Mouse (Mus musculus): ENCODE measurements around the gene Il17rd. TPM values are rescaled to one million over a fixed set of nuclear protein-coding genes. Genes with fewer than 3 reads are reported as not detected.

The Il17rd gene
- polyA plus RNA-seq, 1 experiment from 2014 or later, result 3.0 TPM

- WGBS, result 69% methylated on average over 1 of the region's 1 CpGs
- ATAC-seq (ENCODE audit: insufficient read depth, low FRiP score, low read depth), result no peak
- H3K9me3 ChIP-seq, result no peaks in the 10 kb centered on the region
- no peak overlapping the region for H3K4me2 ChIP-seq
- no peak overlapping the region for H3K4me3 ChIP-seq (replicated peaks)
- H3K27me3 ChIP-seq (replicated peaks), result no peaks in the 10 kb centered on the region
- no peak overlapping the region for H3K9ac ChIP-seq
- H3K27ac ChIP-seq, result no peak overlapping the region
- H3K36me3 ChIP-seq, result no peaks in the 10 kb centered on the region
- no peaks in the 10 kb centered on the region for H3K4me1 ChIP-seq
Observed at GRCm38 (mm10) chr14:27130676-27131075, 91.9 kb downstream of the Il17rd start.

- no peaks in the 10 kb centered on the region for H3K27me3 ChIP-seq (replicated peaks)
- H3K9ac ChIP-seq, result no peak overlapping the region
- WGBS, result 82% methylated on average over 1 of the region's 1 CpGs
- no peak for ATAC-seq (ENCODE audit: insufficient read depth, low FRiP score, low read depth)
- H3K9me3 ChIP-seq, result no peaks in the 10 kb centered on the region
- H3K36me3 ChIP-seq, result no peaks in the 10 kb centered on the region
- no peak overlapping the region for H3K4me3 ChIP-seq (replicated peaks)
- H3K4me1 ChIP-seq, result no peaks in the 10 kb centered on the region
- H3K27ac ChIP-seq, result no peak overlapping the region
- H3K4me2 ChIP-seq, result no peak overlapping the region
Observed at GRCm38 (mm10) chr14:27131521-27131920, 92.8 kb downstream of the Il17rd start.

GRCm38 (mm10) chr14:27138891-27139290 lies 100.2 kb downstream of the Il17rd start:
- Histone ChIP-seq H3K36me3 (no peaks in the 10 kb centered on the region), H3K4me3 (replicated peaks) (no peak overlapping the region), H3K9me3 (no peaks in the 10 kb centered on the region), H3K27ac (no peak overlapping the region), H3K4me1 (no peaks in the 10 kb centered on the region), H3K9ac (no peak overlapping the region), H3K27me3 (replicated peaks) (no peaks in the 10 kb centered on the region), H3K4me2 (no peak overlapping the region)
- WGBS, result 87% methylated on average over 9 of the region's 9 CpGs
- ATAC-seq (ENCODE audit: insufficient read depth, low FRiP score, low read depth), result no peak

- Histone ChIP-seq H3K9ac (no peak overlapping the region), H3K4me3 (replicated peaks) (no peak overlapping the region), H3K27me3 (replicated peaks) (no peaks in the 10 kb centered on the region), H3K9me3 (no peaks in the 10 kb centered on the region), H3K4me2 (no peak overlapping the region), H3K27ac (no peak overlapping the region), H3K36me3 (no peaks in the 10 kb centered on the region), H3K4me1 (peaks cover 4% of the 10 kb centered on the region; the same call in 1 of the 2 replicates)
- ATAC-seq (ENCODE audit: insufficient read depth, low FRiP score, low read depth), result no peak
- WGBS, result 88% methylated on average over 3 of the region's 3 CpGs
Observed at GRCm38 (mm10) chr14:27139968-27140367, 101.2 kb downstream of the Il17rd start.

- H3K9ac ChIP-seq, result no peak overlapping the region
- H3K9me3 ChIP-seq, result no peaks in the 10 kb centered on the region
- H3K36me3 ChIP-seq, result no peaks in the 10 kb centered on the region
- no peak overlapping the region for H3K4me3 ChIP-seq (replicated peaks)
- peak overlapping the region; percentile 6; the same call in 1 of the 2 replicates for H3K27ac ChIP-seq
- no peak overlapping the region for H3K4me2 ChIP-seq
- H3K27me3 ChIP-seq (replicated peaks), result no peaks in the 10 kb centered on the region
- H3K4me1 ChIP-seq, result peaks cover 12% of the 10 kb centered on the region; the same call in 1 of the 2 replicates
- ATAC-seq (ENCODE audit: insufficient read depth, low FRiP score, low read depth), result no peak
- WGBS, result 25% methylated on average over 3 of the region's 3 CpGs
Observed at GRCm38 (mm10) chr14:27141486-27141885, 102.7 kb downstream of the Il17rd start.

DNA sequence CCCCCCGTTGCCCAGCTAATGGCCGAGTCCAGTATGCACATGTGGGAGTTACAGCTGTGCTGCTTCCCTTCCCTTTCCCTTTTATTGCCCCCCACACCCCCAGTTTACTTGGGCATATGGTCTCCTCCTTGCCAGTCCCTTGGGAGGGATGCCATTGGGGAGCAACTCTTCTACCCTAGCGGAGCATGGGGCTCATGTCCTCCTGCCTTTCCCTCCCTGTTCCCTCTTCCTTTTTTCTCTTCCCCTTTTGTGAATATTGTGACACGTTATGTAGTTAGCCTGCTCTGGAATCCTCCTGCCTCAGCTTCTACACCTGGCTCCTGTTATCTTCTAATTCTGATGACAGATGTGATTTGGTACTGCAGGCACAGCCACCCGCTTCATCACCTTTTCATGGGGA lies 103.9 kb downstream of the Il17rd start:
- Histone ChIP-seq H3K27me3 (replicated peaks) (no peaks in the 10 kb centered on the region), H3K9me3 (no peaks in the 10 kb centered on the region), H3K9ac (no peak overlapping the region), H3K4me1 (peaks cover 12% of the 10 kb centered on the region; the same call in 1 of the 2 replicates), H3K4me3 (replicated peaks) (no peak overlapping the region), H3K36me3 (no peaks in the 10 kb centered on the region), H3K4me2 (no peak overlapping the region), H3K27ac (no peak overlapping the region)
- 83% methylated on average over 5 of the region's 5 CpGs for WGBS
- no peak for ATAC-seq (ENCODE audit: insufficient read depth, low FRiP score, low read depth)

DNA sequence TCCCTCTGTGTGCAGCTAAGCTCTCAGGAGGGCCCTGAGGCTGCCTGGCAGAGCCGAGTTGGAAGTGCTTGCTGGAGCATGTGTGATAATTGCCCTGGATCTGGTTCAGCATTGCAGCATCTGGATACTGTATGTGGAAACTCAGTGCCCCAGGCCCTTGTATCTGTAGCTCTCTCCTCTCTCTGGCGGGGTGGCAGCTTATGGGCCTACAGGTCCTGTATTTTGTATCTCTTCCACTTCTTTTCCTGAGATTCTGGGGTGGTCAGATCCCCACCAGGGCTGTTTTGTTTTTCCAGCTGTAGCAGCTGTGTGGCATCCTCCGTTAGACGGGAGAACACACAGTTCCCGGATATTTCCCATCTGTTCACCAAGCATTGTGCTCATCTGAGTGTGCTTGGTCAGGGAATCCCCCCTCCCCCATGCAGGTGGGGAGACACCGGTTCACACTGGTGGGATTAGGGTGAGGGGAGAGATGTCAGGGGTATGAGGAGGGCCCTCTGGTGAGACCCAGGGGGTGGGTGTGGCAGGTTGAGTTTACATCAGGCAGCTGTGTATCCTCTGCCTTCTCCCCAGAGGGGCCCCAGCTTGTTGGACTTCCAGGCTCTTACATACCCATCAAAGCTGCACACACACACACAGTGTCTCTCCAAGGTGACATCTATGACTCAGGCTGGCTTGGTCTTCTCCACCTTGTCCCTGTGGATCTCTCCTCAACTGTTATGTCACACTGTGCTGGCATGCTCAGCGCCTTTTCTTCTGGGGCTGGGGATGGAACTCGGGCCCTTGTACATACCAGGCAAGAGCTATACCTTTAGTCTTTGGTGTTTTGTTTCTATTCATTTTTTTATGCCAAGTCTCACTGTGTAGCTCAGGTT lies 106.7 kb downstream of the Il17rd start:
- Histone ChIP-seq H3K27ac (peak overlapping the region; percentile 67), H3K27me3 (replicated peaks) (no peaks in the 10 kb centered on the region), H3K36me3 (no peaks in the 10 kb centered on the region), H3K4me1 (peaks cover 12% of the 10 kb centered on the region; the same call in 1 of the 2 replicates), H3K9me3 (no peaks in the 10 kb centered on the region), H3K4me2 (no peak overlapping the region), H3K9ac (no peak overlapping the region), H3K4me3 (replicated peaks) (no peak overlapping the region)
- WGBS, result 43% methylated on average over 8 of the region's 8 CpGs
- no peak for ATAC-seq (ENCODE audit: insufficient read depth, low FRiP score, low read depth)

- no peak for ATAC-seq (ENCODE audit: insufficient read depth, low FRiP score, low read depth)
- 89% methylated on average over 7 of the region's 7 CpGs for WGBS
Observed at GRCm38 (mm10) chr14:27147726-27148125, 109.0 kb downstream of the Il17rd start.

GRCm38 (mm10) chr14:27149401-27149800 lies 110.7 kb downstream of the Il17rd start:
- H3K4me1 ChIP-seq, result peaks cover 20% of the 10 kb centered on the region

More at GRCm38 (mm10) chr14:27147726-27148125, 109.0 kb downstream of the Il17rd start:
- Histone ChIP-seq H3K4me1 (peaks cover 20% of the 10 kb centered on the region), H3K4me3 (replicated peaks) (no peak overlapping the region), H3K27me3 (replicated peaks) (no peaks in the 10 kb centered on the region), H3K27ac (no peak overlapping the region), H3K9me3 (no peaks in the 10 kb centered on the region), H3K36me3 (no peaks in the 10 kb centered on the region), H3K4me2 (no peak overlapping the region), H3K9ac (no peak overlapping the region)

GRCm38 (mm10) chr14:27150011-27150640 lies 111.4 kb downstream of the Il17rd start:
- Histone ChIP-seq H3K36me3 (no peaks in the 10 kb centered on the region), H3K9me3 (no peaks in the 10 kb centered on the region), H3K4me3 (replicated peaks) (no peak overlapping the region), H3K4me1 (peaks cover 15% of the 10 kb centered on the region), H3K9ac (no peak overlapping the region), H3K4me2 (no peak overlapping the region), H3K27me3 (replicated peaks) (no peaks in the 10 kb centered on the region), H3K27ac (no peak overlapping the region)
- ATAC-seq (ENCODE audit: insufficient read depth, low FRiP score, low read depth), result no peak
- 55% methylated on average over 6 of the region's 6 CpGs for WGBS

More at GRCm38 (mm10) chr14:27149401-27149800, 110.7 kb downstream of the Il17rd start:
- Histone ChIP-seq H3K4me3 (replicated peaks) (no peak overlapping the region), H3K4me2 (no peak overlapping the region), H3K9ac (no peak overlapping the region), H3K27me3 (replicated peaks) (no peaks in the 10 kb centered on the region), H3K27ac (no peak overlapping the region), H3K9me3 (no peaks in the 10 kb centered on the region), H3K36me3 (no peaks in the 10 kb centered on the region)
- 88% methylated on average over 5 of the region's 5 CpGs for WGBS
- ATAC-seq (ENCODE audit: insufficient read depth, low FRiP score, low read depth), result no peak

- WGBS, result 18% methylated on average over 8 of the region's 8 CpGs
- no peak overlapping the region for H3K4me3 ChIP-seq (replicated peaks)
- H3K27me3 ChIP-seq (replicated peaks), result no peaks in the 10 kb centered on the region
- H3K4me2 ChIP-seq, result no peak overlapping the region
- no peaks in the 10 kb centered on the region for H3K9me3 ChIP-seq
- no peak overlapping the region for H3K27ac ChIP-seq
- H3K36me3 ChIP-seq, result no peaks in the 10 kb centered on the region
- peaks cover 8% of the 10 kb centered on the region for H3K4me1 ChIP-seq
- H3K9ac ChIP-seq, result no peak overlapping the region
- ATAC-seq (ENCODE audit: insufficient read depth, low FRiP score, low read depth), result 0 out of 2 replicates have a peak, but pooled peaks have one; percentile 45
Observed at GRCm38 (mm10) chr14:27151432-27151831, 112.7 kb downstream of the Il17rd start.

- H3K4me2 ChIP-seq, result no peak overlapping the region
- no peak for ATAC-seq (ENCODE audit: insufficient read depth, low FRiP score, low read depth)
- H3K4me1 ChIP-seq, result peaks cover 8% of the 10 kb centered on the region
- no peaks in the 10 kb centered on the region for H3K27me3 ChIP-seq (replicated peaks)
- 68% methylated on average over 6 of the region's 6 CpGs for WGBS
- H3K36me3 ChIP-seq, result no peaks in the 10 kb centered on the region
- H3K27ac ChIP-seq, result no peak overlapping the region
- H3K4me3 ChIP-seq (replicated peaks), result no peak overlapping the region
- H3K9me3 ChIP-seq, result no peaks in the 10 kb centered on the region
- H3K9ac ChIP-seq, result no peak overlapping the region
Observed at GRCm38 (mm10) chr14:27155088-27155487, 116.3 kb downstream of the Il17rd start.
